Mouse (Mus musculus): ENCODE data around the gene Snx22.
A peak's percentile ranks its signal among the peaks of the same experiment; 100 is the strongest.

Snx22 gene

DNA sequence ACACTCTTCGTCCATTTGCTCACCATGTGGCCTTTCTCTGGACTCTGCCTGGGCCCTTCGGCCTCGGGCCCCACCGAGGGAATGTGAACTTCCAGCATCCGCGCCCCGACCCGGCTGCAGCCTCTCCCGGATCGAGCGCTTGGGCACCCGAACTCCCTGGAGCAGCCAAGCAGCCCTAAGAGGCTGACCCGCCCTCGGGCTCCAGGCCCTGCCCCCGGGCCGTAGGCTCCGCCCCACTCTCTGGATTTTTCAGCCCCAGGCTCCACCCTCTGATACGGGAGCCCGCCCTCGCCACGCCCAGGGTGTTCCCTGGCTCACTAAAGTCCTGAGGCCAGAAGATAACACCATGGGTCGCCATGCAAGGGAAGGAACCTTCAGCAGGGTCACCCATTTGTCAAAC lies at the start of gene Snx22:
TSS of gene Snx22 (minus strand) at position 137 of the 400 bp plus-strand sequence.
- peak; percentile 85 to 92 for DNase-seq

DNA sequence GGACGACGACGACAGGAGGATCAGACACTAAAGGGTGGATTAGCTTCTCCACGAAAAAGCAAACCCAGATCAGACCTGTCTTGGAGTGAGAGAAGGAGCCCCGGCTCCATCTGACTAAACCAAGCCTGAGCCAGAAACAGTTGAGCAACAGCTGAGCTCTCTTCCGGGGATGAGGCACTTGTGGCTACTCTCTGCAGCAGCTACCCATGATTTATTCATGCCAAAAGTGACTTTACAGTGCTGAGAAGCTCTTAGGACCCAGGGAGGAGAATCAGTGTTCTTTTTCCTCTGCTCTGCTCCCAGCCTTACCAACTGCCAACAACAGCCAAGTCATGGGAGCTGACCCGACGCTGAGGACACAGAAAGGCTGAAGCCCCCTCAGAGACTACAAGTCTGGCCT lies 47.4 kb upstream of the Snx22 start:
- no peak for DNase-seq

DNA sequence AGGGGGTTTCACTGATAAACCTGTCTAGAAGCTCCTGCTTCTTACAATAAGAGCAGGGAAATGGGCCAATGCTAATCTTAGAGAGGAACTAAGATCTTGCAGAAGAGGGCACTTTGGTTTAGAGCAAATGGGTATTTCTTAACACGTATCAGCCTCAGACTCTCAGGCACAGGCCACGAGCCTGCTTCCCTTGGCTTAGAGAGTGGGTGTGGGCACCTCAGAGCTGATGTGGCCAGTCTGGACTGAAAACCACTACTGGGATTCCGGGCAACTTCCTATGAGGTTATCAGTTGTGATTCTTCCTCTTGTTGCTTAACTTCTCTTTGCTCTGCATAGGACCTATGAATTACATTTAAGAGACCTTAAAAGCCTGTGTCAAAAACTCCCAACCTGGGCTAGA lies 44.8 kb upstream of the Snx22 start:
- DNase-seq: no peak

DNA sequence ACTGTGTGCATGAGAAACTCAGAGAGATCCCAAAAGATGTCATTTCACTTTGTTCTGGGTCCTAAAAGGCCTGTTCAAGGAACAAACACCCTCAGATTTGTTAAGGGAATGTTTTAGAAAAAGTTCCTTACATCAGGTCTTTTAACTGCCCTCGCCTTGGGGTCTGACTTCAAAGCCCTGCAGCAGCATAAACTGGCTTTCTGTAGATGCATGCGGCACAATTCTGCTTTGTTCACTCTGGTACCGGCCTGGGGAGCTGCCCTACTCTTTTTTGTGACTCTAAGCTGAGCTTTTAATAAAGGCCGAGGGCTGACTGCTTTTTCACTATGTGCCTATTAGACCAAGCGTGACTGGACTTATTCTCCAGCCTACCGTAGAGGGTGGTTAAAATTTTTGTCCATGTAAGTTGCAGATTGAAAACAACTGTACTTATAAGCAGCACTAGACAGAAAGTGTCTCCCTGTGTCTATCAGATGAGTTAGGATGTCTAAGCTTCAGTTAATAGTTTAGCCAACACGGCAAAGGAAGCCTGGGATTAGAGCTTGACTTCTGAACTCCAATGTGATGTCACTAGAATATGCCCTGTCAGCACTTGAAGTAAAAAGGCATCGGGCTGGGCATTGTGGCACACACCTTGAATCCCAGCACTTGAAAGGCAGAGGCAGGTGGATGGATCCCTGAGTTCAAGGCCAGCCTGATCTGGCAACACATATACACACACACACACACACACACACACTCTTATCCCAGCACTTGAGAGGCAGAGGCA lies 41.3 kb upstream of the Snx22 start:
- DNase-seq: peak; percentile 55 to 75

DNA sequence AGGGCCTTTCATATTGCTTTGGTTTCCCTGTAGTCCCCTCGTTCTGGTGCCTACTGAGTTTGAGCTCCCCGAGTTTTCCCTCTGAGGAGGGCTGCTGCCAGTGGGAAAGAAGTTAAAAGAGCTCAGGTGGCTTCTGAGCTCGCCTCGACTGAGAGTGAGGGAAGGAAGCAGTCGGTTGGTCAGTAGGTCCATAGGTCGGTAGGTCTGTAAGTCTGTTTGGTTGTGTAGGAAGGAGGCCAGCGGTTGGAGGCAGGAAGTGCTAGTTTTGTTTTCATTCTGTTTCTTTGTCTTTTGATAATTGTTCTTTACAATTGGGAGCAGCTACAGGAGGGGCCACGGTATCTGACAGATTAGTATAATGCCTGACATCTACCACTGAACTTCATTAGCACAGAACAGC lies 40.6 kb upstream of the Snx22 start:
- DNase-seq: peak in 1 of 2 experiments; percentile 33

DNA sequence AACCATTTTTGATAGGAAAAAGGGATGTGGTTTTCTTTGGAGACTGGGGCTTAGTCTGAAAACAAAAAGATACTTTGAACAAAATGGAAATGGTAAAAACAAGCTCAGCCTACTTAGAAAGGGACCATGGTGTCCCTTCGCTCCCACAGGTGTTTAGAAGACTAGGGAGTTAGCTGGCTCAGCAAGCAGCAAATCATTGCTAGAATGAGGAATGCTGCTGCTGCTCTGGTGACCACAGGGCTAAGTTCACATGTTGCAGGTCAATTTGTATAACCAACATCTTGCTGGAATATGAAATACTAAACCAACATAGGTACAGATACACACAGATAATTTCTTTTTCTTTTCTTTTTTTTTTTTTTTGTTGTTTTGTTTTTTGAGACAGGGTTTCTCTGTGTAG lies 40.1 kb upstream of the Snx22 start:
- peak; percentile 56 to 65 for DNase-seq

DNA sequence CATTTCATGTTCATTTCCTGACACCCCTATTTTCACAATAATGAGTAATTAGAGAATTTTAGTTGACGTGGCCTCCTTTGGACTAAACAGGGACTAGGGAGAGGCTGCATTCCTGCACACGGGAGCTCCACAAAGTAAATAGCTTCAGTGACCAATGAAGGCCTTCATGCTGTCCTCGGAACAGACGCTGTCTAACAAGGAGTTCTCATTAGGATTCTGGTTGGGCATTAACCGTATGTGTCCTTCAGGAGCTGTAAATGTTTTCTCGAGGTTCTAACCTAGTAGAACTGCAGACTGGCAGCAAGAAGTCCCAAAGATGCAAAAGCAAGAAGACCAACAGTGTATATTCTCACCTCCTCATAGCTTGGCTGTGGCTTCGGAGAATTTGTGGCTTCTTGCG lies 35.6 kb upstream of the Snx22 start:
- DNase-seq: peak; percentile 40 to 56

DNA sequence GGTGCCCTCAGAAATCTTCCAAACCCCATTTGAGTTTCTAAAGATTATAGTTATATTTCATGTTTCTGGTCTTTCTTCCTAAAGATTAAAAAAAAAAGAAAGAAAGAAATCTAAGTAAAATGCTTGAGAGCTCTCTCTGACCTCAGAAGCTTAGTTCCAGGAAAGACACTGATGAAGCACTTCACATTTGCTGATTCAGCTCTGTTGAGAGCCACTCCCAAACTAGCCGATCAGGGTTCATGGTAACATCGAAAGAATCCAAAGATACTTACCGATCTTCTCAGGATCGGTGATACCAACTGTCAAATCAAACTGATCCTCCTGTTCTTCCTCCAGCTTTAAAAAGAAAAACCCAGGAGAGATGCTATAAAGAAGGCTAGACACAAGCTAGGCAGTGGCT lies 35.1 kb upstream of the Snx22 start:
- DNase-seq: peak in 1 of 2 experiments; percentile 26

DNA sequence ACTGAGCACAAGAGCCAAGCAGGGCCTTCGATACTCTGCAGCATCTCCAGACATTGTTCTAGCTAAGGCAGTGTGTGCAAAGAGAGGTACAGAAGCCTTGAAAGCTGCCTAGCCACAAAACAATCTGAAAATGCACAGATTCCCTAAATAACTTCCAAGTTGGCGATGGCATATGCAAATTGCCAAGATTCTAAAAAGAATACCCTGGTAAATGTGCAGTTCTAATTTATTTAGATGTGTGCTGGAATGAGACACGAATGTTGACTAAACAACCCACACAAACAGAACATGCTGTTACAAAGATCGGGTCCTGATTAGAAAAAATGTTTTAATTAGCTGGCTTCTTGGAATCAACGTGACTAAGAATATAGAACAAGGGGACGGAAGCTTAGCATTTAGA lies 33.1 kb upstream of the Snx22 start:
- no peak for DNase-seq

DNA sequence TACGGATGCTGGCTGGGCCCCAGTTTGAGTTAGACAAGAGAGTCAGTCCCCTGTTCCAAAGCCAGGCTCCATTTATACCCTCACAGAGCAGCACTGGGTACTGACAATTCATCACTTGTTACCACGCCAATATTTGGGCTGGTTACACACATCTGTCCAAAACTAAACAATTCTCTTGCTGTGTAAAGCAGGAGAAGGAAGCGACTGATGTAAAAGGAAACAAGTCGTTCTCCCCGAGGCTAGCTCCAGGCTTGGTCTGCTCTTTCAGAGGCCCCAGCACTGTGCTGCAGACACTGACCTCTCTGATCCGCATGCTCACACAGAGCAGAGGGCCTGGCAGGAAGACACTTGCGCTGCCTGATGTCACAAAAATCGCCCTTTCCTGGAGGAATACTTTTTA lies 32.1 kb upstream of the Snx22 start:
- no peak for DNase-seq

DNA sequence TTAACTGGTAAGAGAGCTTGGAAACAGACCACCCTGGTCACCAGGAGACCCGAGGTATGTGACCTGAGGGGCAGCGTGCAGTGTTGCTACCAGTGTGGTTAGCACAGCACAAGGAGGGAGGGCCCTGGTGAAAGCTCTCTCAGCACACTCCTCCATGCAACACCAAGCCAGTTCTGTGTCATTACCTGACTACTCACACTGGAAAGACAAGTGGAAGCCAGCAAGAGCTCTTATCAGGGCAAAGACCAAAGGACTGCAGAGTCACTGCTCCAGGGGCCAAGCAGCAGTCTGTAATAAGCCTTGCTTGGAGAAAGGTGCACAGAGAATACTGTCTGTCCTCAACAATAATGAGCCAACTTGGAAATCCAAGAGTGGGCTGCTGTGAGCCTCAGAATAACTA lies 23.1 kb upstream of the Snx22 start:
- no peak for DNase-seq

DNA sequence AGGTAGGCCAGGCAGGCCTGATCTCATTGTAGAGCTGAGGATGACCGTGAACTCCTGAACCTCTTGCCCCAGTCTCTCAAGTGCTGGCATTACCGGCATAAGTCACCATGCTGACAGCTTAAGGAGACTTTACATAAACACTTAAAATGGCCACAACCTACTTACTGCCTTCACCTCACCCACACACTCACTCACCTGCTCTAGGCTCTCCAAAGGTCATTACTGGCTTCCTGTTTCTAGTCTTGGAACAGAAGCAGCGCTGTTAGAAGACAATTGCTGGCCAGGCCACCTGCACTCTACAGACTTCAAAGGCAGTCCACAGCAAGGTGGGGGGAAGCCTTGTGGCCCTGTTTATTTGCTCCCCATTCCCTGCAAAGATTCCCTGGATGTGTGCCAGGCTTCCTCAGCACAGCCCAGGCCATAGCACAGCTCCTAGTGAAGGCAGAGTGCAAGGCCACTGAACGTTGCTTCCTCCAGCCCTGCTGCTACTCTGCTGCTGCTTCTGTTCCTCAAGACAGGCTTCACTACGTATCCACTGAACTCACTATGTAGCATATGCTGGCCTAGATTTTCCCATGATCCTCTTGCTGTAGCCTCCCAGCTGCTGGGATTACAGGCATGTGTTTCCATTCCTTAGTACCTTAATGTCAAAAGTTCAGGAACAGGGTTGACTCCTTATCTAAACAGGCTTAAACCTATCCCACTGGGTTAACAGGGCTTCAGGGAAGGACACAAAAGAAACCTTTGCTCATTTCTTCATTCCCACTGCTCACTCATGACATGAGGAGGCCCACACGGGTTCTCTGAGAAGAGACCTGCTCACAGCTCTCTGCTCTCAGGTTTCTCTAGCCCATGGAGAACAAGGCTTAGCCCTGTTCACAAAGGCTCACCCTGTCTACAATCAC lies 22.1 kb upstream of the Snx22 start:
- DNase-seq: no peak

DNA sequence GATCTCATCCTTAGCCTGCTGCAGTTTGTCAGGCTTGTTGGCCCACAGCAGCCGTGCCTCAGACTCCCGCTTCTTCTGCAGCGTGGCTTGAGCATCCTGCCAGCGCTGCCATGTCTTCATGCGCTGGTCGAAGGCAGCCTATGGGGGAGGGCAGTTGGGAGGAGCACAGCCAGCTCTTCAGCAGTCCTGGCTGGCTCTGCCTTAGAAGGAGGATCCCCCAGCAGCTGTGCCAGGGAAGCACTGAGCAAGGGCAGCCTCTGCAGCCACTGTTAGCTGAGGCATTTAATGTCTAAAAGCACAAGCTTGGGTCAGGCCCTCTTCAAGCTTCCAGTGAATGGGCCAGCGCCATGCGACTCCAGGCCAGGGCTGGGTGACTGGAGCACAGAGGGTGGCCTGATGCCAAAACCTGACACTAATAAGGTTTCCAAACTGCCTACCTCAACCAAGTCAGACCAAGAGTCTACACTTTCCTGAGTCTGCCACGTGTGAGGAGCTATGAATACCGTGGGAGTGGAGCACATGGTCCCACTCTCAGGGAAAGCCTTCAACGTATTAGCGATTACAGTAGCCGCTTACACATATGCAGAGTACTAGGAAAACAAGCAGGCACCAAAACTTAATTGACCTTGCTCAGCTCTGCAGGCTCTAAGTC lies 21.2 kb upstream of the Snx22 start:
- DNase-seq: no peak

DNA sequence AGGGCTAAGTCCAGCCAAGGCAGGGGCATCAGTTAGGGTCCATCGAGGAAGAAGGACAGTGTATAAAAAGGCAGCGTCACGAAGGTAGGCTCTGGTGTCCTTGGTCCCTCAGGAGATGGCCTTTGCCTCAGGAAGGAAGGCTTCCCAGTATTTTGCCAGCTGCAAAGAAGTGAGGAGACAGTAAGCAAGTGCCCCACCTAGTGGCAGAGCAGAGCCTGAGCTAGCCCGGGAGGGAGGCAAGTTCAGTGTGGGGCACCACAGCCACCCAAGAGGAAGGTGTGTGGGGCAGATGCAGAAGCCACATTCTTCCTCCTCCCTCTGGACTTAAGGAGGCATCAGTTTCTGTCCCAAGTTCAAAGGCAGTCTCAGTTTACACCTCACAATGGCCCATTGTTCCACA lies 18.9 kb upstream of the Snx22 start:
- DNase-seq: peak; percentile 27 to 58

DNA sequence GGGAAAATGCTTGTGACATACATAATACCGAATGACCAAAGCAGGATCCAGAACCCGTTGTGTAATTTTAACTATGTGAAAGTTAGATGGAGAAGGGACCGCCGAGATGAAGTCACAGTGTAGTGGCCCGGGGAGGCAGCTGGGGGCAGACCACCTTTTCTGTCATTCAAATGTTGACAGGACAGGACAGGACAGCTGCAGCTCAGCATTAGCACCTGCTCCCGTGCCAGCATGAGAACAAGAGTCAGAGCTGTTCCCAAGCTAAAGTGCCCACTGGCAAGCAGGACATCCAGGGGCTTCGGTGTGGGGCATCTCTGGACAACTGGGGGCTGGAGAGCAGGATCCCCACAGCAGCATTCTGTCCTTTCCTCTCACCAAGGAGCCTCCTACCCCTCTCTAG lies 17.5 kb upstream of the Snx22 start:
- no peak for DNase-seq

DNA sequence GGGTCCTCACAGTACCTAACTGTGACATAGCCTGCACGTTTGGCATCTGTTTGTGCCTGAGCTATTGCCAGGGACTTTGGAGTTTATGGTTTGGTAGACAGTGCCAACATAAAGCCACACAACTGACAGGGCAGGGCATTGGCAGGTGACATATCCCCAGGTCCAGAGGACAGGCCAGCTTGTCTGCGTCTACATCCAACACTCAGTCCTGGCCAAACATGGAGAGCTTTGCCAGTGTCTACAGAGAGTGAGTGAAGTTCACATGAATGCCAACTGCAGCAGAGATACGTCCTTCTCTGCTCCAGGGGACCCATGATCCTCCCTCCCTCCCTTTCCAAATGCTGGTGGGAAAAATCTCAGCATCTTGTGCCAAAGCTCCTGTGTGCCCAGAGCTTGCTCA lies 14.7 kb upstream of the Snx22 start:
- no peak for DNase-seq

DNA sequence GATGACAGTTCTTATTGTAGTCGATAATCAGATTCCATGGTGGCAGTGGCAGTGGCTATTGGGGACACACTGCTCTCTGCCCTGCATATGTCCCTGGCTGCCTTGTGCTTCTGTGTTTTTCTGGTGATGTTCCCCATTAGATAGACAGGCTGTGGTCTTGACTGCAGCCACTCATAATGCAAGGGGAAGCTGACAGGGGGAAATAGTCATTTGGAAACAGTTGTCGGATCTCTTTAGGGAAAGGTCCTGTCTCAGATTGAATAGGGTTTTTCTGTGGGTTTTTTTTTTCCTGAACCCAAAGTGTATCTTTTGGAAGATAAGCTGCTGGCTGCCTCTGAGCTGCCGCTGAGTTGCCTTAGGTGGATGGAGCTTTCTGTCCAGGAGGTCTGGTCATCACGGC lies 12.5 kb upstream of the Snx22 start:
- DNase-seq: no peak

DNA sequence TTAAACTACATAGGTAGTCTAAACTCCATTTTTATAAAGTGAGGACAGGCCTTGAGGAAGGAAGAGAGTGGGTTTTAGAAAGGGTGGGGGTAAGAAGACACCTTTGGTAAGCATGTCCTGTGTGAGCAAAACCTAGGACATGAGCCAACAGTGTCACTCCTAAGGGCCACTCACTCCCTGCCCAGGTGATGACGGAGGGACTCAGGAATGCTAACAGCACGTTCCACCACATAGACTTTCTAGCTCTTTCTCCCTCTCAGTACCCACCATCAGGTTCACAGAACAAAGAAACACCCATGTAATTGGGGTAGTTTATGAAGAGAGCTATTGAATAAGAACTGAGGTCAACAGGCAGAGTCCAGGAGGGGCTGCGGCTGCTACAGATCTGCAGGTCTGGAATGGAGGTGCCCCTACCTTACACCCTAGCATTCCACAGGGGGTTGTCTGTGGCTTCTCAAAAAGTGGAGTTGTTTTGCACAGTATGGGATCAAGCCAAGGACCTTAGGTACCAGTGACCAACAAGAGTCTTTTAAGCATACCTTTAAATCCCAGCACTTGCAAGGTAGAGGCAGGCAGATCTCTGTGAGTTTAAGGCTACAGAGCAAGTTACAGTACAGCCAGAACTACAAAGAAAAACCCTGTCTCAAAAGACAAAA lies 11.4 kb upstream of the Snx22 start:
- DNase-seq: no peak

DNA sequence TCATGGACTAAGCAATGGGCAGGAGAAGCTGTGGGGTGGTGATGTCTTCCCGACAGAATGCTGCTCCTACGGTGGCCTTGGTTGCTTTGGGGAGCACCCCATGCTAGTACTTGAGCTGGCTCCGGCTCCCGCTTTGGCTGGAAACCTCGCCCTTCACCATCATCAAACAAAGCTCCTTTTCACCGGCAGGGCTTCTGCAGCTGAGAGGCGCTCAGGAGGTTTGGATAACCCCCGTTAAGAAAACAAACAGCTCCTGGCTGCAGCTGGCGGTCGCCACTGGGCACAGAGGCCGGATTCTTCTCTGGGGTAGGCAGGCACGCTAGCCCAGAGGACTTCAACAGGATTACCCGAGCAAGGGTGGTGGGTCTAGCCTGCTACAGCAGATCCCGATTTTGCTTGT lies 9.0 kb upstream of the Snx22 start:
- DNase-seq: no peak

DNA sequence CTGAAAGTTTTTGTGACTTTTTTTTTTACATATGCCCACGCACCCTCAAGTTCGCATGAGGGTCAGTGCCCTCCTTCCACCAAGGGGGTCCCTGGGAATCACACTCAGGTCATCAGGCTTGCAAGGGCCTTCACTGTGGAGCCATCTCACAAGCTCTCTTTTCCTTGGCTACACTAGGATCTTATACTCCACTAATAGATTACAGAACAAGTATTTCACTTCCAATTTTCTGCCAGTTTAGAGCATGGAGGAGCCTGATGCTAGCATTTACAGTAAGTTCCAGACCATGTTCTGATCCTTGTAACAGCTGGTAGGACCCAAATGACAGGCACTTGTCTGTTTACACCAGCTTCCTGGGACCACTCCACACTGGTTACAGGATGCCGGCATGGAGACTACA lies 8.6 kb upstream of the Snx22 start:
- no peak for DNase-seq

DNA sequence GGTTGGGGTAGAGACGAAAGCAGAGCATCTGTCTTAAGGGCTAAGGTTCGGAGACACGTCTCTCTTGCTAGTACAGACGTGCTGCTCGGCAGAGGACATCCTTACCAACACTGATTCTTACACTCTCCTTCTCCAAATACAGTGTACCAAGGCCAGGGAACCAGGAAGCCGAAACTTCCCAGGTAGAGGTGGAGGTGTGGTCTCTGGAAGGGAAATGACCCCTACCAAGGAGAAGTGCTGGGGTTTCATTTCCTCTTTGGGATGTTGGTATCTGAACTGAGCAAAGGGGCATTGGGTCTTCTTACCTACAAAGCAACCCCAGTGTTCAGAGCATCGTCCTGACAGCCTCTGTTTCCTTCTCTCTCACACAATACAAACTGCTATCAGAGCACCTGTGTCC lies 3.2 kb upstream of the Snx22 start:
- no peak for DNase-seq

DNA sequence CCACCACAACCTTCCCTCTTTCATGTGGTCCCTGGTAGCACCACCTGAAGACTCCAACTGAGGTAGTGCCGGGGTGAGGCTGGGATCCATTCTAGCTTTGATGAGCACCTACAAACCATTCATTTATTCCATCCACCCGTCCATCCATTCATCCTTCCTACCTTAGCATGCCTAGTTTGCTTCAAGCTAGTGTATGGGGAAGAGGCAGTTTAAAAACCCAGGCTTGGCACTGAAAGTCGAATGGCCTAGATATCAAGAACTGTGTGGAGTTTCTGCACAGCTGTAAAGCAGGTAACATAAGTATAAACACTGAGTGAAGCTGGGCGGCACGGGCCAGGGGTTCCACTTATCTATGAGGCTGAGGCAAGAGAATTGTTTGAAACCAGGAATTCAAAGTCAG lies 632 bp upstream of the Snx22 start:
- DNase-seq: no peak

DNA sequence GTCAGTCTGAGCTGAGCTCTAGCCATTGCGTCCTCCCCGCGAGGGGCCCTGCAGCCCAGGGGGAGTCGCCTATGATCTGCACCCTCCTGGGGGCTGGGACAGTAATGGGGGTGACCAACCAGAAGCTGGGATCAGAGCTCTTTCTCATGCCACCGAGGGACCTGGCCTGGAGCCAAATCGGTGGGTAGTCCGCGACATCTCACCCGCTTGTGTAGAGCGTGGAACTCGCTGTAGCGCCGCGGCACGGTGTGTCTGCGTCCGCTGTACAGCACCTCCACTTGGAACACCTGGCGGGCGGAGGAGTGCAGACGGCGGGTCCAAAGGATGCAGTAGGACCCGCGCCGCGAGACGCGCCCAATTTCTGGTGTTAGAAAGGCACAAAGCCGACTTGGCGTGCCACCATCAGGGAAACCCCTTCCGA lies 538 bp downstream of the Snx22 start:
- no peak for DNase-seq

Measured in kidney, adult 8-10 months (tissue).